Mouse (Mus musculus): ENCODE measurements around the gene Olfr1291-ps1. TPM values are rescaled to one million over a fixed set of nuclear protein-coding genes. Genes with fewer than 3 reads are reported as not detected.

Gene Olfr1291-ps1
- not detected in 2 replicates for polyA plus RNA-seq (2012; rRNA removed)

DNA sequence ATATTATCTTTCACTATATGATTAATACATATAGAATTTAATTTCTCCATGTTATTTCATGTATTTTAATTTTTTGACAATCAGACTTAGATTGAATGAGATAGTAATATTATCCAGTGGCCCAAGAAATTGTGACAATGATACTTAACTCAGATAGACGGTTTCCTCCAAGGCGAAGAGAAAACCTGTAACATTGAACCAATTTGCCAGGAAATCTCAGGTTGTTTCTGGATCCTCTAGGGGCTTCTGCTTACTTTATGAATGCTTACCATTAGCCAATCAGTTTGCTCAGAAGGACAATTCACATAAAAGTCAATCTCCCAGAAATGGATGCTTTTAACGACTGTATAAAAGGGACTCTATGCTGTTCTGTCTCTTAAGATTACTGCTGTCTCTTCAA lies at the start of gene Olfr1291-ps1:
Gene Olfr1291-ps1 (plus strand): TSS at position 301 of the 400 bp plus-strand sequence.
- Histone ChIP-seq H3K4me1 (ENCODE audit: control insufficient read depth, insufficient read depth, low read length) (no peaks in the 10 kb centered on the region), H3K4me3 (ENCODE audit: control insufficient read depth, low read depth, low read length) (no peak within 1 kb of the TSS), H3K36me3 (ENCODE audit: control insufficient read depth, insufficient read depth, low read length) (no peaks in the 10 kb centered on the region), H3K27me3 (ENCODE audit: control insufficient read depth, insufficient read depth, low read length) (no peaks in the 10 kb centered on the region), H3K27ac (ENCODE audit: control insufficient read depth, insufficient read depth, low read depth, low read length) (no peak within 1 kb of the TSS)
- TF ChIP-seq CTCF (IDR thresholded peaks at IDR 0.05; ENCODE audit: control insufficient read depth, insufficient read depth, insufficient replicate concordance, low read depth, low read length) (no peak), POLR2A (IDR thresholded peaks at IDR 0.05; ENCODE audit: control insufficient read depth, low read depth, low read length) (no peak)

DNA sequence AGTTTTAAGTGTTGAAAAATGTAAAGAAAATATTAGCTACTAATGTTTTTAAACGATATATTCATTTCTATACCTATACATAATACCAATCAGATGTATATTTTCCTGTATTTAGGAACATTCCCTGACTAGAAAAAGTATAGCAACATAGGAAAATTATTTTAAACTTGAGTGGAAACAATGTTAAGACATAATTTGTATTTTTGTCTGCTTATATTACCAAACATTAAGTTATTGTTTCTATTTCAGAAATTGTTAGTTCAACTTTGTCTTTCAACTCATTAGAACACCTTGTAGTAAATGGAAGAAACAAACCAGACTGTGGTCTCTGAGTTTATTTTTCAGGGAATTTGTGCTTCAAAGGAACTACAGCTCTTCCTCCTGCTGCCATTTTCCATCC lies 48.1 kb upstream of the Olfr1291-ps1 start, which contains the start of gene Olfr1287:
Gene Olfr1287 (plus strand): TSS at position 301 of the 400 bp plus-strand sequence.
- no peak for TF ChIP-seq CTCF (IDR thresholded peaks at IDR 0.05; ENCODE audit: control insufficient read depth, insufficient read depth, insufficient replicate concordance, low read depth, low read length)
- TF ChIP-seq POLR2A (IDR thresholded peaks at IDR 0.05; ENCODE audit: control insufficient read depth, low read depth, low read length) = no peak
- Histone ChIP-seq H3K4me1 (ENCODE audit: control insufficient read depth, insufficient read depth, low read length) (no peaks in the 10 kb centered on the region), H3K4me3 (ENCODE audit: control insufficient read depth, low read depth, low read length) (no peak within 1 kb of the TSS), H3K36me3 (ENCODE audit: control insufficient read depth, insufficient read depth, low read length) (no peaks in the 10 kb centered on the region), H3K27ac (ENCODE audit: control insufficient read depth, insufficient read depth, low read depth, low read length) (no peak within 1 kb of the TSS), H3K27me3 (ENCODE audit: control insufficient read depth, insufficient read depth, low read length) (no peaks in the 10 kb centered on the region)

DNA sequence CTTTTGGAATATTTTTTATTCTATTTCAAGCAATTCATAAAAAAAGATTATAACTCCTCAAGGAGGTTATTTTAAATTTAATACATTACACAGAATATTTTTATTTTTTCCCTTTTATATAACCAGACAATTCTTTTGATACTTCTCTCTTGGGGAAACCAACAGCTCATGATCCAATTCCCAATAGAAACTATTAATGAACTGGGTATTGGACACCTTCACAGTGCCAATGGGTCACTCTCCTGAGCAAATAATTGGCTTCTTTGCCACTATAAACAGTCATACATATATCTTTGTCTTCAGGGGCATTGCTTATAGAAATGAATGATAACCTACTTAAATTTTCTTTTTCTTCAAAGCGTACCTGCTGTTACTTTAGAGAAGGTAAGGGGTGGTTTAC lies 23.2 kb upstream of the Olfr1291-ps1 start, which contains the start of gene Olfr1288:
Gene Olfr1288 (plus strand): TSS at position 301 of the 400 bp plus-strand sequence.
- Histone ChIP-seq H3K27ac (ENCODE audit: control insufficient read depth, insufficient read depth, low read depth, low read length) (no peak within 1 kb of the TSS), H3K4me3 (ENCODE audit: control insufficient read depth, low read depth, low read length) (no peak within 1 kb of the TSS), H3K27me3 (ENCODE audit: control insufficient read depth, insufficient read depth, low read length) (no peaks in the 10 kb centered on the region), H3K36me3 (ENCODE audit: control insufficient read depth, insufficient read depth, low read length) (no peaks in the 10 kb centered on the region), H3K4me1 (ENCODE audit: control insufficient read depth, insufficient read depth, low read length) (no peaks in the 10 kb centered on the region)
- no peak for TF ChIP-seq POLR2A (IDR thresholded peaks at IDR 0.05; ENCODE audit: control insufficient read depth, low read depth, low read length)
- no peak for TF ChIP-seq CTCF (IDR thresholded peaks at IDR 0.05; ENCODE audit: control insufficient read depth, insufficient read depth, insufficient replicate concordance, low read depth, low read length)

DNA sequence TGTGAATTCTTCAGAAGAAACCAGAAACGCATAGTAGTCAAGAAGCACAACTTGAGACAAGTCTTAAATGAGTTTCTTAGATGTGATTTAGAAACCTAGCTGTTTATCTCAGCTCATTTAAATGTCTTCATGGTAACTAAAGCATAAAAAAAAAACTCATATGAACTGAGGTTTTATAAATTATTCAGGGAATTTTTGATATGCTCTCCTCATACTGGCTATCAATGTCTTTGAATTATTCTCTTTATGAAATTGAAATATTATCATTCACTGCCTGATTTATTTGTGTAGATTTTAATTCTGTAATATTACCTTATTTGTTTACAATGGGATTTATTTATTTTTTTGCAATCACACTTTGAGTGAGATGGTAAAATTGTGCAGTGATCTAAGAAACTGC lies 16.5 kb upstream of the Olfr1291-ps1 start, which contains the start of gene Olfr1289:
Gene Olfr1289 (plus strand): TSS at position 301 of the 400 bp plus-strand sequence.
- Histone ChIP-seq H3K4me3 (ENCODE audit: control insufficient read depth, low read depth, low read length) (no peak within 1 kb of the TSS), H3K27me3 (ENCODE audit: control insufficient read depth, insufficient read depth, low read length) (no peaks in the 10 kb centered on the region), H3K36me3 (ENCODE audit: control insufficient read depth, insufficient read depth, low read length) (no peaks in the 10 kb centered on the region), H3K4me1 (ENCODE audit: control insufficient read depth, insufficient read depth, low read length) (no peaks in the 10 kb centered on the region), H3K27ac (ENCODE audit: control insufficient read depth, insufficient read depth, low read depth, low read length) (no peak within 1 kb of the TSS)
- TF ChIP-seq POLR2A (IDR thresholded peaks at IDR 0.05; ENCODE audit: control insufficient read depth, low read depth, low read length) (no peak), CTCF (IDR thresholded peaks at IDR 0.05; ENCODE audit: control insufficient read depth, insufficient read depth, insufficient replicate concordance, low read depth, low read length) (no peak)

- Histone ChIP-seq H3K4me1 (ENCODE audit: control insufficient read depth, insufficient read depth, low read length) (no peaks in the 10 kb centered on the region), H3K36me3 (ENCODE audit: control insufficient read depth, insufficient read depth, low read length) (no peaks in the 10 kb centered on the region), H3K4me3 (ENCODE audit: control insufficient read depth, low read depth, low read length) (no peak within 1 kb of the TSS), H3K27me3 (ENCODE audit: control insufficient read depth, insufficient read depth, low read length) (no peaks in the 10 kb centered on the region), H3K27ac (ENCODE audit: control insufficient read depth, insufficient read depth, low read depth, low read length) (no peak within 1 kb of the TSS)
- no peak for TF ChIP-seq POLR2A (IDR thresholded peaks at IDR 0.05; ENCODE audit: control insufficient read depth, low read depth, low read length)
- TF ChIP-seq CTCF (IDR thresholded peaks at IDR 0.05; ENCODE audit: control insufficient read depth, insufficient read depth, insufficient replicate concordance, low read depth, low read length) = no peak
These were observed 3.3 kb upstream of the Olfr1291-ps1 start, which contains the start of gene Olfr1290 for GRCm38 (mm10) chr2:111493729-111494128. Gene Olfr1290 (minus strand): TSS chr2:111493829.

GRCm38 (mm10) chr2:111517451-111517850 lies 20.5 kb downstream of the Olfr1291-ps1 start:
- Histone ChIP-seq H3K27ac (ENCODE audit: control insufficient read depth, insufficient read depth, low read depth, low read length) (no peak overlapping the region), H3K4me3 (ENCODE audit: control insufficient read depth, low read depth, low read length) (no peak overlapping the region), H3K27me3 (ENCODE audit: control insufficient read depth, insufficient read depth, low read length) (no peaks in the 10 kb centered on the region), H3K36me3 (ENCODE audit: control insufficient read depth, insufficient read depth, low read length) (no peaks in the 10 kb centered on the region), H3K4me1 (ENCODE audit: control insufficient read depth, insufficient read depth, low read length) (no peaks in the 10 kb centered on the region)
- no peak for TF ChIP-seq CTCF (IDR thresholded peaks at IDR 0.05; ENCODE audit: control insufficient read depth, insufficient read depth, insufficient replicate concordance, low read depth, low read length)
- no peak for TF ChIP-seq POLR2A (IDR thresholded peaks at IDR 0.05; ENCODE audit: control insufficient read depth, low read depth, low read length)

DNA sequence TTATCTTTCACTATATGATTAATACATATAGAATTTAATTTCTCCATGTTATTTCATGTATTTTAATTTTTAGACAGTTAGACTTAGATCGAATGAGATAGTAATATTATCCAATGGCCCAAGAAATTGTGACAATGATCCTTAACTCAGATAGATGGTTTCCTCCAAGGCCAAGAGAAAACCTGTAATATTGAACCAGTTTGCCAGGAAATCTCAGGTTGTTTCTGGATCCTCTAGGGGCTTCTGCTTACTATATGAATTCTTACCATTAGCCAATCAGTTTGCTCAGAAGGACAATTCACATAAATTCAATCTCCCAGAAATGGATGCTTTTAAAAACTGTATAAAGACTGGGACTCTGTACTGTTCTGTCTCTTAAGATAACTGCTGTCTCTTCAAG lies 27.9 kb downstream of the Olfr1291-ps1 start, which contains the start of gene Olfr1293-ps:
Gene Olfr1293-ps (plus strand): TSS at position 301 of the 400 bp plus-strand sequence.
- no peaks in the 10 kb centered on the region for H3K36me3 ChIP-seq (ENCODE audit: control insufficient read depth, insufficient read depth, low read length)
- H3K27ac ChIP-seq (ENCODE audit: control insufficient read depth, insufficient read depth, low read depth, low read length) = no peak within 1 kb of the TSS
- H3K4me3 ChIP-seq (ENCODE audit: control insufficient read depth, low read depth, low read length) = no peak within 1 kb of the TSS
- TF ChIP-seq CTCF (IDR thresholded peaks at IDR 0.05; ENCODE audit: control insufficient read depth, insufficient read depth, insufficient replicate concordance, low read depth, low read length) (no peak), POLR2A (IDR thresholded peaks at IDR 0.05; ENCODE audit: control insufficient read depth, low read depth, low read length) (no peak)
- no peaks in the 10 kb centered on the region for H3K4me1 ChIP-seq (ENCODE audit: control insufficient read depth, insufficient read depth, low read length)
- no peaks in the 10 kb centered on the region for H3K27me3 ChIP-seq (ENCODE audit: control insufficient read depth, insufficient read depth, low read length)
